Mouse (Mus musculus) thymus, adult 2 months (tissue): ENCODE data around the gene Prkag2.

Source experiments
- CTCF ChIP-seq: fragments of 200-500 bp; IDR thresholded peaks from 2 replicates; pipeline ENCODE4 v1.5.1; 2012; ENCODE audit warnings: mild to moderate bottlenecking, control low read depth, low read length, moderate library complexity, borderline replicate concordance; ENCODE audit not compliant: control insufficient read depth, poor library complexity, insufficient read depth; ENCODE audit errors: extremely low read depth
- POLR2A ChIP-seq: fragments of 200-500 bp; IDR thresholded peaks from 2 replicates; pipeline ENCODE4 v1.6.1; 2012; ENCODE audit warnings: mild to moderate bottlenecking, low read length, control low read depth, moderate library complexity; ENCODE audit not compliant: control insufficient read depth, poor library complexity, insufficient read depth; ENCODE audit errors: extremely low read depth

- TF ChIP-seq CTCF (no peak), POLR2A (no peak)
Measured at GRCm38 (mm10) chr5:24904423-24904822, 196.0 kb downstream of the Prkag2 start.
